Mouse (Mus musculus): ENCODE results near the gene Acsf3. TPM values are rescaled to one million over a fixed set of nuclear protein-coding genes. Genes with fewer than 3 reads are reported as not detected.

Gene Acsf3
- polyA plus RNA-seq (2015; fragmentation: Nextera tagmentation; extraction: Ambion mirVana), result 17.9 and 18.7 TPM in 2 replicates

DNA sequence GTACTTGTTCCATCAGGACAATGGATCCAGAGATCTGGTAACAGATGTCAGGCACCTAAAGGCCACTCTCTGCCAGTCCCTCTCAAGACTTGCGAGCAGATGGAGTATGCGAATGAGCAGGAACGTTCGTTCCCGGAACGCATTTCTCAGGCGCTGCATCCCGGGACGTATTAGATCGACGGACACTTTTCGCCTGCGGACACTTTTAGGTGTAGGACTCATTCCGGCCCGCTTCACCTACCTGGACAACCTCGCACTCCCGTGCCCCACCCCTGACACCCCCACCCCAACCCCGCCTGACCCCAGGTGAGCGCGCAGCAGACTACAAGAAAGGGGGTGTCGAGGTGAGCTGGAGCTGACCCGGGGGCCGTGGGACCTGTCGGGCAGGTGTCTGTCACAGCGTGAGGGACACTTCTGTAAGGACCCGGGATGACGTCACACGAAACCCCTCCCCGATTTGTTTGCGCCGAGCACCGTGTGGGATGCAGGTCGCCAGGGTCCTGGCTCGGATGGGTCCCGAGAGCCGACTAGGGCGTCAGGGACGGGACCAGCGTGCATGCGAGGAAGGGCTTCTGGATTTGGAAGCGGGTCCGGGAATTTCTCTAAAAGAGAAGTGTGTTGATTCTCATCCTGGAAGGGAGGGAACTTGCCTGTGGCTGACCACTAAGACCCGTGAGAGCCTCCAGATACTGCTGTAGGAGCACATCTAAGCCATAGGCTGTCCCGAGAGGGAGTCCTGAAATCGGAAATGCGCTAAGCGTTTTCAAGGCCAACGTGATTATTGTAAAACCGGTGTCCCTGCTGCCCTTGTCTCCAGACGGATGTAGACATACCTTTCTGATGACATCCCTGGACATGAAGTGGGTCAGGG lies at the start of gene Acsf3:
TSS of gene Acsf3 (plus strand) at position 202 of the 871 bp plus-strand sequence.
- Histone ChIP-seq H3K4me2 (replicated peaks) (peak within 1 kb of the TSS; percentile 72), H3K9ac (replicated peaks) (peak within 1 kb of the TSS; percentile 83), H3K4me3 (replicated peaks) (peak within 1 kb of the TSS; percentile 83), H3K9me3 (no peaks in the 10 kb centered on the region), H3K4me1 (replicated peaks) (peaks cover 21% of the 10 kb centered on the region), H3K27ac (peak within 1 kb of the TSS; percentile 39; the same call in 1 of the 2 replicates), H3K36me3 (peaks cover 7% of the 10 kb centered on the region), H3K27me3 (peaks cover 14% of the 10 kb centered on the region; the same call in 1 of the 2 replicates)
- 1% methylated on average over 50 of the region's 50 CpGs for WGBS
- ATAC-seq, result peak; percentile 81

DNA sequence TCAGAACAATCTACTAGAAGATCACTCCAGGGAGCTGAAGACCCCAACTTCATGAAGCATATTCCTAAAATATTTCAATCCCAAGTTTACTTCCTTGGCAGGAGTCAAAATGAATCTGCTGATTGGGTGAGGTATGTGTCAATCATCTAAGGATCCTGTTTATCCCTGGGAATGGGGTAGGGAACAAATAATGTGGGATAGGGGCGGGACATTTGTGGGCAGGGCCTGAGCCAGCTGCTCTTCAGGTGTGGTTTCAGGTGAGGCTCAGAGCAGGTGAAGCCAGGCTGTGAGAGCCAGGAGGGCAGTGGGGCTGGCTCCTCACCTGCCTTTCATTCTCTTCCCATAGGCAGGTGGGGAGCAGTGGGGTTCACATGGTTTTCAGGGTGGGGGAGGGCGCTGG lies 48.5 kb upstream of the Acsf3 start:
- WGBS, result 46% methylated on average over 2 of the region's 2 CpGs
- no peak for ATAC-seq
- Histone ChIP-seq H3K36me3 (no peaks in the 10 kb centered on the region), H3K27me3 (peaks cover 9% of the 10 kb centered on the region), H3K27ac (no peak overlapping the region), H3K4me1 (replicated peaks) (peaks cover 16% of the 10 kb centered on the region), H3K4me3 (replicated peaks) (no peak overlapping the region), H3K9me3 (no peaks in the 10 kb centered on the region), H3K9ac (replicated peaks) (no peak overlapping the region), H3K4me2 (replicated peaks) (no peak overlapping the region)

DNA sequence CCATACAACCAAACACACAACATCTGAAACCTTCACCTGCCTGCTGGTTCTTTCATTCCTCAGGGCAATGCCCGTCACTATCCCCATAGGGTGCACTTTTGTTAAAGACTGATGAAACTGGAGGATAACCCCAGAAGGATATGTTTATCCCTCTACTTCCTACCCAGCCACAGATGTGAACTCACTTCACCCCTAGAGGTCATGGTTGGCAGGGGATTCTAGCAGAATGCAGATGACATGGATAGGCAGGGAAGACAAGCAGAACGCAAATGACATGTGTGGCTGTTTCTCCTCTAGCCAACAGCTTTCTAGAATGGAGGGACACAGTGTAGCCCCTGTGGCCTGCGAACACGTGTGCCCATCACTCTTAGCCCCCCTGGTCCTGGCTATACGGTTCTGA lies 47.9 kb upstream of the Acsf3 start:
- Histone ChIP-seq H3K27me3 (peaks cover 5% of the 10 kb centered on the region), H3K27ac (no peak overlapping the region), H3K4me2 (replicated peaks) (no peak overlapping the region), H3K36me3 (no peaks in the 10 kb centered on the region), H3K4me3 (replicated peaks) (no peak overlapping the region), H3K9me3 (no peaks in the 10 kb centered on the region), H3K4me1 (replicated peaks) (peaks cover 10% of the 10 kb centered on the region; the same call in 1 of the 2 replicates), H3K9ac (replicated peaks) (no peak overlapping the region)
- 70% methylated on average over 5 of the region's 5 CpGs for WGBS
- no peak for ATAC-seq

DNA sequence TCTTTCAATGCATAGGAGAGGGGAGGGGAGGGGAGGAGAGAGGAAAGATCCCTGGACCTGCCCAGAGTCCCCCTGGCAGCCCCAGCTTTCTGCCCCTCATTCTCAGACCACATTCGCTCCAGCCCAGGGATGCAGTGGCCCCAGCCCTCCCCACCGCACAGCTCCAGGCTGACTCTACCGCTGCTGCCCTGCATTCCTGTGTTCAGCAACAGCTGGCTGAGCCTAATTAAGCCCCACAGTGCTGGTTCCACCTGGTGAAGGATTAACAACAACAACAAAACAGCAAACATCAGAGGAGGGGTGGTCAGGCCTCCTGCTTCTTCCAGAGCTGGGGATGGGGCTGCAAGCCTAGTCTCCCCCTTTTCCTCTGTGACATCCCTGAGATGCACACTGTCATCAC lies 46.7 kb upstream of the Acsf3 start:
- no peak overlapping the region for H3K27ac ChIP-seq
- no peaks in the 10 kb centered on the region for H3K36me3 ChIP-seq
- no peak overlapping the region for H3K4me3 ChIP-seq (replicated peaks)
- no peak overlapping the region for H3K9ac ChIP-seq (replicated peaks)
- no peak overlapping the region for H3K4me2 ChIP-seq (replicated peaks)
- H3K9me3 ChIP-seq, result no peaks in the 10 kb centered on the region
- WGBS, result 3% methylated on average over 3 of the region's 3 CpGs
- peaks cover 11% of the 10 kb centered on the region for H3K4me1 ChIP-seq (replicated peaks)
- H3K27me3 ChIP-seq, result peaks cover 3% of the 10 kb centered on the region
- 0 out of 2 replicates have a peak, but pooled peaks have one; percentile 13 for ATAC-seq

DNA sequence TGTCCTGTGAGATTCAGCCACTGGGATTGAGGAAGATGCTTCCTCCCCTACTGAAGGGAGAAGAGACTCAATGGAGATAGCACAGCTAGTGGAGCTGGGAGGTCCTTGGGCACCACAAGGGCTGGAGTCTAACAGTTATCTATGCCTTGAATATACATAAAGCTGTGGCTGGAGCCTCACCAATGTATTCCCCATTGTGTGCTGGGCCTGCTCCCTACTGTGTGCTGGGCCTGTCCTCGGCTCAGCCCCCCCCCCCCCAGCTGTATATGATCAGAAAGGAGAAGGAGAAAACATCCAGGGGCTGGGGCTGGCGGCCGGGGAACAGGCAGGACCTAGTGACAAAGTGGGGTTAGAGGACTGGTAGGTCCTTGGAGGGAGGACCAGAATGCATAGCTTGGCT lies 40.2 kb upstream of the Acsf3 start:
- Histone ChIP-seq H3K4me3 (replicated peaks) (no peak overlapping the region), H3K4me2 (replicated peaks) (no peak overlapping the region), H3K9ac (replicated peaks) (no peak overlapping the region), H3K4me1 (replicated peaks) (peaks cover 57% of the 10 kb centered on the region), H3K36me3 (no peaks in the 10 kb centered on the region), H3K27ac (peak overlapping the region; percentile 70), H3K9me3 (no peaks in the 10 kb centered on the region), H3K27me3 (peaks cover 3% of the 10 kb centered on the region)
- 55% methylated on average over 3 of the region's 3 CpGs for WGBS
- ATAC-seq, result no peak

DNA sequence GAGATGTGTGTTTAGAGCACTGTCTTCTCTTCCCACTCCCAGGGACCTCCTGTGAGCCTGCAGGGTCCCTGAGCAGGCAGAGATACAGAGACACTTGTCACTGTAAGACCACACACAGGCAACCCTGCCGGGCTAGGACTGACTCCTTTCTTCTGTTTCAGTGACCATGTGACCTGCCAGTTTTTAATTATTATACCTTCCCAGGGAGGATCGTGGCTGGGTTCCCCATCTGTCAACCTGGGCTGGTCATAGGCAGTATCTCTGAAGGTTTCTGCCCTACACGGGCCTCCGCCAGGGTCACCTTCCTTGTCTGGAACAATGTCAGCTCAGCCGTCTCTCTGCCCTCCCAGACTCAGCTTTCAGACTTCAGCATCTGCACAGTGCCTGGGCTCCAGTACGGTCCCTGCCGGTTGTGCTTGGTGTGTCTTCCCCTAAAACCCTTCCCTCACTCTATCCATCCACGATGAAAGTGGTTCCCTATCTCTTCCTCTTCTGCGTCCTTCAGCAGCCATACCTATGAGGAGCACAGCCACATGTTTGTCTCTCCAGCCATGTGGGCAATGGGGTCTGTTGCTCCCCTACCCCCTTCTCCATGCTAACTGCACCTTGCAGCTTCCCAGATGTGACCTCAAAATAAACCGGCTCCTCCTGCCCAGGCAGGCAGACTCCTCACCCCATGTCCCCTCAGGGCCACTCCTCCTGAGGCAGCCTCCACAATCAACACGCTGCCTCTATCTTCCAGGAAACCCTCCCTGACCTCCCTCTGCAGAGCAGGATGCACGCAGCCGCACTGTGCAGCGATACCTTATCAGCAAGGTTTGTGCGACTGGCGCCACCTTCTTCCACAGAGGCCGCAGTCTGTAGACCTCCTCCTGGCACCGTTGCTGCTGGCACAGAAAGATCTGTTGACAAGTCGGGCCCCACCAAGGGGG lies 39.5 kb upstream of the Acsf3 start:
- Histone ChIP-seq H3K27ac (peak overlapping the region; percentile 70), H3K4me1 (replicated peaks) (peaks cover 58% of the 10 kb centered on the region), H3K9me3 (no peaks in the 10 kb centered on the region), H3K36me3 (no peaks in the 10 kb centered on the region), H3K4me3 (replicated peaks) (no peak overlapping the region), H3K4me2 (replicated peaks) (no peak overlapping the region), H3K9ac (replicated peaks) (no peak overlapping the region; the same call in 1 of the 2 replicates), H3K27me3 (peaks cover 3% of the 10 kb centered on the region)
- 61% methylated on average over 19 of the region's 19 CpGs for WGBS
- no peak for ATAC-seq

DNA sequence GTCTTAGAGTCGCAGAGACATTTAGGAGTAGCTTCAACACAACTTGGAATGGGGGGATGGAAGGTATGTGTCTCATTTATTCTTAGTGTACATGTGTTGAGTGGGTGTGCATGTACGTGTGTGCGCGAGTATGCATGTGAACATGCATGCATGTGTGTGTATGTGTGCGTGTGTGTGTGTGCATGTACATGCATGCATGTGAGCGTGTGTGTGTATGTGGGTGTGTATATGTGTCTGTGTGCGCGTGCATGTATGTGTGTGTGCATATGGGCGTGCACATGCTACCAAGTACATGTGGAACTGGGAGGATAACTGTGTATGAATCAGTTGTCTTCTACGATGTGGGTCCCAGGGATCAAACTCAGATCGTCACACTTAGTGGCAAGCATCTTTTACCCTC lies 38.7 kb upstream of the Acsf3 start:
- WGBS, result 91% methylated on average over 11 of the region's 11 CpGs
- Histone ChIP-seq H3K9ac (replicated peaks) (no peak overlapping the region), H3K4me2 (replicated peaks) (no peak overlapping the region), H3K4me1 (replicated peaks) (peaks cover 63% of the 10 kb centered on the region), H3K9me3 (no peaks in the 10 kb centered on the region), H3K27me3 (peaks cover 3% of the 10 kb centered on the region), H3K27ac (peak overlapping the region; percentile 70), H3K36me3 (no peaks in the 10 kb centered on the region), H3K4me3 (replicated peaks) (no peak overlapping the region)
- no peak for ATAC-seq

DNA sequence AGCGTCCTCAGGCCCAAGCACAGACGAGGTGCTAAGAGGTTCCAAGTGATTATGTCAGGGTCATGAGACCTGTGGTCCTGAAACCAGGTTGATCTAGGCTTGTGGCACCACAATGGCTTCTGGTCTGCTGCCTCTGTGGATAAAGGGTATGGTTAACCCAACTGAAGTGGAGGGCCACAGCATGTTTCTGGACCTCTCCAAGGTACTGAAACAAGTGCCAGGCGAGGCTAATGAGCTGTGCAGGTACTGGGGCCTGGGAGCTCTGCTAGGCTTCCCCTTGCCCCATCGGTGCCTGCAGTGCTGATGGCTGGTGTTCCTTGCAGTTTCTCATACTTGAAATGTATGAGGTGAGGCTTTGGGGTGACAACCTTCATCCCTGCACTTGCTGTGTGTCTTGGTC lies 38.2 kb upstream of the Acsf3 start:
- peaks cover 3% of the 10 kb centered on the region for H3K27me3 ChIP-seq
- H3K4me2 ChIP-seq (replicated peaks), result no peak overlapping the region
- no peak overlapping the region for H3K9ac ChIP-seq (replicated peaks)
- H3K9me3 ChIP-seq, result no peaks in the 10 kb centered on the region
- peaks cover 68% of the 10 kb centered on the region for H3K4me1 ChIP-seq (replicated peaks)
- no peaks in the 10 kb centered on the region for H3K36me3 ChIP-seq
- H3K27ac ChIP-seq, result no peak overlapping the region
- ATAC-seq, result no peak
- no peak overlapping the region for H3K4me3 ChIP-seq (replicated peaks)
- 42% methylated on average over 4 of the region's 4 CpGs for WGBS

DNA sequence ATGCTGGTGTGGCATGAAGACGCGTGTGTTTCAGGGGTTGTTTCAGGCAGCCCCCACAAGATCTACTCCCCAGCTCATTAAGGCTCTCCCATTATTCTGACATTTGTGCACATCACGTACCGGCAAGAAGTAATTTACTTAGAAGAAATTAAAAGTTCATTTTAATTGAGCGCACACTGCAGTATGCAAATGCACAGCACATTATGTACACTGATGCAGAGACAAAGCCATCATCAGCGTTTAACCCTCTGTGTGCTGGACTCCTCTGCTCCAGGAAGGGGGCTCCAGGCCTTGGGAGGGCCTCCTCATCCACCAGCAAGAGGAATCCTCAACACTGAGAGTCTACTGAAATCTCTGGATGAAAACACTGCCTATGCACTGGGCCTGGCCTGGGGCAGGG lies 37.4 kb upstream of the Acsf3 start:
- Histone ChIP-seq H3K4me2 (replicated peaks) (no peak overlapping the region), H3K9me3 (no peaks in the 10 kb centered on the region), H3K9ac (replicated peaks) (no peak overlapping the region), H3K4me3 (replicated peaks) (no peak overlapping the region), H3K27ac (peak overlapping the region; percentile 51), H3K27me3 (peaks cover 3% of the 10 kb centered on the region), H3K36me3 (no peaks in the 10 kb centered on the region), H3K4me1 (replicated peaks) (peaks cover 76% of the 10 kb centered on the region)
- ATAC-seq, result no peak
- WGBS, result 64% methylated on average over 6 of the region's 6 CpGs

DNA sequence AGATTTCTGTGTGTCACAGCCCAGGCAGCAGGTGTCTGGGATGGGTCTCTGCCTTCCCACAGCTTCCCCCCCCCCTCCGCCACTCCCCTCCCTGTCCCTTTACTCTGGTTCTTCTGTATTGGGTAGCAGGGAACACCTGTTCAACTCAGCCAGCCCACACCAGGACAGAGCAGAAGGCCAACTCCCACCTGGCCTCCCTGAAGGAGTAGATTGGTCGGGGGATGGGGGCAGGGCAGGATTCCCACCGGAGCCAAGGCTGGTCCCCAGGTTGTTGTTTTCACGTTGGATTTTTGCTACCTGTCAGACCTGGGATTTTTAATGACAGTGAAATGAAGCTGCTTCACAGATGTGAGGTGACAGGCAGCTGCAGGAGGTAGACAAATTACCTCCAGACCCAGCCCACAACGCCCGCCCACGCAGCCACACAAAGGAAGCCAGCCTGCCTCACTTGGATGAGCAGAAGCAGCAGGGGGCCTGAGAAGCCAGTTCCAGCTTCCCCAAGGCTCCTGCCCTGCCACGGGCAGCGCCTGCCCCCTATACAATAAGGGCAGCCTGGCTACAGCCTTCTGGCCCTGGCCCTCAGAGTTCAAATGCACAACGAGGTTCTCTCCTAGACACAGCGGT lies 36.1 kb upstream of the Acsf3 start:
- 19% methylated on average over 11 of the region's 11 CpGs for WGBS
- Histone ChIP-seq H3K4me2 (replicated peaks) (no peak overlapping the region), H3K4me3 (replicated peaks) (no peak overlapping the region), H3K27me3 (peaks cover 3% of the 10 kb centered on the region; the same call in 1 of the 2 replicates), H3K9me3 (no peaks in the 10 kb centered on the region), H3K4me1 (replicated peaks) (peaks cover 82% of the 10 kb centered on the region), H3K9ac (replicated peaks) (no peak overlapping the region), H3K36me3 (no peaks in the 10 kb centered on the region), H3K27ac (peak overlapping the region; percentile 42)
- ATAC-seq, result peak; percentile 7; the same call in 1 of the 2 replicates

DNA sequence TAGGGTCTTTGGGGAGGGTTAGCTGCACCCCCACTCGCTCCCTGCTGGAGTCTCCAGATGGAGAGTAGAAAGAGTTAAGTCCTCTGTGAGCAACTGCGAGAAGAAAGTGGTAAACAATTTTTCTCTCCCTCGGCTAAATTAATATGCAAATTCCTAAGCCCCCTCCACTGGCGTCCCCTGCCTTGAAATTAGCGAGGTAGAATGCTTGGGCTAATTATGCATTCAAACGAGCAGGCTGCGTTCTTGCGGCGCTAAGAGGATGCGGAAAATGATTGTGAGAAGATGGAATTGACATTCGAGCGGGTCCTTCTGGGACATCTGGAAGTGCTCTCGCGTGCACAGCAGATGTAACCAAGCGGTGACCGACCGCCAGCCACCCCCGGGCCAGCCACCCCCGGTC lies 32.8 kb upstream of the Acsf3 start:
- Histone ChIP-seq H3K27ac (peak overlapping the region; percentile 97), H3K36me3 (no peaks in the 10 kb centered on the region), H3K9ac (replicated peaks) (0 out of 2 replicates have a peak overlapping the region, but pooled peaks have one; percentile 23), H3K4me2 (replicated peaks) (peak overlapping the region; percentile 34), H3K27me3 (peaks cover 2% of the 10 kb centered on the region; the same call in 1 of the 2 replicates), H3K9me3 (no peaks in the 10 kb centered on the region), H3K4me3 (replicated peaks) (no peak overlapping the region), H3K4me1 (replicated peaks) (peaks cover 90% of the 10 kb centered on the region)
- ATAC-seq, result peak; percentile 12; the same call in 1 of the 2 replicates
- 7% methylated on average over 19 of the region's 19 CpGs for WGBS

All from midbrain, embryonic 13.5 days (tissue).